Mouse (Mus musculus) limb, embryonic 15.5 days (tissue): ENCODE data around the gene Gm42906. TPM values are rescaled to one million over a fixed set of nuclear protein-coding genes. Genes with fewer than 3 reads are reported as not detected.
A peak's percentile ranks its signal among the peaks of the same experiment; 100 is the strongest.

Source experiments
- ATAC-seq: fragments of 200-750 bp; cut with Nextera tagmentation; 2 replicates; pipeline ENCODE4 v1.8.0; 2017; ENCODE audit warnings: low read depth, moderate TSS enrichment; ENCODE audit not compliant: insufficient number of reproducible peaks, low FRiP score, low TSS enrichment
- H3K27ac ChIP-seq: fragments of 300-500 bp; sonication (generic); 2 replicates; pipeline ENCODE4 v1.5.1; 2015; ENCODE audit warnings: moderate library complexity, mild to moderate bottlenecking, inconsistent platforms
- H3K27me3 ChIP-seq: fragments of 300-500 bp; sonication (generic); 2 replicates; pipeline ENCODE4 v1.6.1; 2015; ENCODE audit warnings: inconsistent platforms
- H3K36me3 ChIP-seq: fragments of 300-500 bp; sonication (generic); 2 replicates; pipeline ENCODE4 v1.6.1; 2015; ENCODE audit warnings: inconsistent platforms
- H3K4me1 ChIP-seq: fragments of 300-500 bp; sonication (generic); 2 replicates; pipeline ENCODE4 v1.6.1; 2015; ENCODE audit warnings: inconsistent platforms
- H3K4me2 ChIP-seq: fragments of 300-500 bp; sonication (generic); 2 replicates; pipeline ENCODE4 v1.6.1; 2015; ENCODE audit warnings: mild to moderate bottlenecking, inconsistent platforms
- H3K4me3 ChIP-seq: fragments of 300-500 bp; sonication (generic); 2 replicates; pipeline ENCODE4 v1.5.1; 2015; ENCODE audit warnings: mild to moderate bottlenecking, inconsistent platforms
- H3K9ac ChIP-seq: fragments of 300-500 bp; sonication (generic); 2 replicates; pipeline ENCODE4 v1.6.1; 2015; ENCODE audit warnings: inconsistent platforms
- H3K9me3 ChIP-seq: fragments of 300-500 bp; sonication (generic); 2 replicates; pipeline ENCODE4 v1.6.1; 2016; ENCODE audit warnings: inconsistent platforms
- WGBS: fragments of 180-500 bp; shearing (Covaris S2); methylation state at CpG from one replicate; pipeline ENCODE4 v1.1.7; 2015; 5-methylcytosine and 5-hydroxymethylcytosine counted together
- polyA plus RNA-seq: library from polyadenylated mRNA; unstranded; fragments of >200 nt; fragmentation: Nextera tagmentation; extraction: Ambion mirVana; gene quantifications from 2 replicates; pipeline ENCODE4 v1.2.1, GENCODE M21; 2015

Gm42906 gene
- polyA plus RNA-seq, 1 experiment from 2014 or later = not detected

GRCm38 (mm10) chr5:151389827-151390226, 38.1 kb downstream of the Gm42906 start:
- no peak overlapping the region for H3K4me3 ChIP-seq
- no peaks in the 10 kb centered on the region for H3K4me1 ChIP-seq
- no peak overlapping the region for H3K4me2 ChIP-seq
- H3K36me3 ChIP-seq = no peaks in the 10 kb centered on the region
- H3K27me3 ChIP-seq = no peaks in the 10 kb centered on the region
- ATAC-seq = no peak
- no peak overlapping the region for H3K27ac ChIP-seq
- 75% methylated on average over 1 of the region's 1 CpGs for WGBS
- H3K9me3 ChIP-seq = no peaks in the 10 kb centered on the region
- no peak overlapping the region for H3K9ac ChIP-seq

- WGBS = 82% methylated on average over 2 of the region's 2 CpGs
- ATAC-seq = no peak
Observed at GRCm38 (mm10) chr5:151379896-151380295, 48.1 kb downstream of the Gm42906 start.

GRCm38 (mm10) chr5:151379210-151379609, 48.8 kb downstream of the Gm42906 start:
- H3K4me3 ChIP-seq = no peak overlapping the region
- no peaks in the 10 kb centered on the region for H3K4me1 ChIP-seq
- H3K27ac ChIP-seq = no peak overlapping the region
- no peaks in the 10 kb centered on the region for H3K36me3 ChIP-seq
- 67% methylated on average over 2 of the region's 2 CpGs for WGBS
- no peak for ATAC-seq
- H3K27me3 ChIP-seq = no peaks in the 10 kb centered on the region
- H3K9me3 ChIP-seq = no peaks in the 10 kb centered on the region
- H3K4me2 ChIP-seq = no peak overlapping the region
- no peak overlapping the region for H3K9ac ChIP-seq

More at GRCm38 (mm10) chr5:151379896-151380295, 48.1 kb downstream of the Gm42906 start:
- Histone ChIP-seq H3K4me2 (no peak overlapping the region), H3K4me1 (no peaks in the 10 kb centered on the region), H3K27me3 (no peaks in the 10 kb centered on the region), H3K27ac (no peak overlapping the region), H3K4me3 (no peak overlapping the region), H3K9me3 (no peaks in the 10 kb centered on the region), H3K9ac (no peak overlapping the region), H3K36me3 (no peaks in the 10 kb centered on the region)

GRCm38 (mm10) chr5:151376931-151377330, 51.0 kb downstream of the Gm42906 start:
- Histone ChIP-seq H3K4me2 (no peak overlapping the region), H3K27me3 (no peaks in the 10 kb centered on the region), H3K4me3 (no peak overlapping the region), H3K36me3 (no peaks in the 10 kb centered on the region), H3K9ac (no peak overlapping the region), H3K9me3 (no peaks in the 10 kb centered on the region), H3K27ac (no peak overlapping the region), H3K4me1 (no peaks in the 10 kb centered on the region)
- 60% methylated on average over 4 of the region's 4 CpGs for WGBS
- ATAC-seq = no peak

- Histone ChIP-seq H3K4me1 (no peaks in the 10 kb centered on the region), H3K27me3 (no peaks in the 10 kb centered on the region), H3K27ac (no peak overlapping the region), H3K36me3 (no peaks in the 10 kb centered on the region), H3K9ac (no peak overlapping the region), H3K4me3 (no peak overlapping the region), H3K4me2 (no peak overlapping the region), H3K9me3 (no peaks in the 10 kb centered on the region)
- 42% methylated on average over 2 of the region's 2 CpGs for WGBS
- no peak for ATAC-seq
Observed at GRCm38 (mm10) chr5:151374825-151375224, 53.1 kb downstream of the Gm42906 start.

- 87% methylated on average over 2 of the region's 2 CpGs for WGBS
- no peak overlapping the region for H3K4me2 ChIP-seq
- H3K4me3 ChIP-seq = no peak overlapping the region
- H3K27me3 ChIP-seq = no peaks in the 10 kb centered on the region
- H3K4me1 ChIP-seq = peaks cover 9% of the 10 kb centered on the region
- H3K9ac ChIP-seq = no peak overlapping the region
- ATAC-seq = no peak
- no peaks in the 10 kb centered on the region for H3K9me3 ChIP-seq
- H3K36me3 ChIP-seq = no peaks in the 10 kb centered on the region
- no peak overlapping the region for H3K27ac ChIP-seq
Observed at GRCm38 (mm10) chr5:151371130-151371529, 56.8 kb downstream of the Gm42906 start.

GRCm38 (mm10) chr5:151369306-151369721, 58.6 kb downstream of the Gm42906 start:
- Histone ChIP-seq H3K27me3 (no peaks in the 10 kb centered on the region), H3K4me2 (peak overlapping the region; percentile 54), H3K4me1 (peaks cover 9% of the 10 kb centered on the region), H3K27ac (peak overlapping the region; percentile 99), H3K4me3 (peak overlapping the region; percentile 55), H3K9me3 (no peaks in the 10 kb centered on the region), H3K9ac (peak overlapping the region; percentile 69), H3K36me3 (no peaks in the 10 kb centered on the region)
- ATAC-seq = no peak
- WGBS = 44% methylated on average over 5 of the region's 5 CpGs

- Histone ChIP-seq H3K4me1 (peaks cover 9% of the 10 kb centered on the region), H3K9me3 (no peaks in the 10 kb centered on the region), H3K4me3 (peak overlapping the region; percentile 55), H3K4me2 (peak overlapping the region; percentile 60), H3K27ac (peak overlapping the region; percentile 99), H3K36me3 (no peaks in the 10 kb centered on the region), H3K9ac (peak overlapping the region; percentile 69), H3K27me3 (no peaks in the 10 kb centered on the region)
- under 1% methylated on average over 75 of the region's 75 CpGs for WGBS
- ATAC-seq = peak; percentile 98
Observed at GRCm38 (mm10) chr5:151368395-151369190, 59.4 kb downstream of the Gm42906 start.

- Histone ChIP-seq H3K4me3 (peak overlapping the region; percentile 55), H3K4me2 (peak overlapping the region; percentile 60), H3K27me3 (no peaks in the 10 kb centered on the region), H3K27ac (peak overlapping the region; percentile 99), H3K9me3 (no peaks in the 10 kb centered on the region), H3K4me1 (peaks cover 9% of the 10 kb centered on the region), H3K9ac (peak overlapping the region; percentile 42), H3K36me3 (no peaks in the 10 kb centered on the region)
- peak; percentile 0; the same call in 1 of the 2 replicates for ATAC-seq
- WGBS = 6% methylated on average over 16 of the region's 16 CpGs
Observed at GRCm38 (mm10) chr5:151367881-151368394, 60.0 kb downstream of the Gm42906 start.

GRCm38 (mm10) chr5:151367317-151367716, 60.6 kb downstream of the Gm42906 start:
- Histone ChIP-seq H3K27me3 (no peaks in the 10 kb centered on the region), H3K4me1 (peaks cover 9% of the 10 kb centered on the region), H3K9me3 (no peaks in the 10 kb centered on the region), H3K36me3 (no peaks in the 10 kb centered on the region), H3K4me3 (peak overlapping the region; percentile 55), H3K4me2 (peak overlapping the region; percentile 60), H3K9ac (no peak overlapping the region), H3K27ac (peak overlapping the region; percentile 99)
- 64% methylated on average over 1 of the region's 1 CpGs for WGBS
- ATAC-seq = no peak

- H3K36me3 ChIP-seq = no peaks in the 10 kb centered on the region
- no peaks in the 10 kb centered on the region for H3K27me3 ChIP-seq
- no peak overlapping the region for H3K9ac ChIP-seq
- no peaks in the 10 kb centered on the region for H3K9me3 ChIP-seq
- no peak for ATAC-seq
- 0 out of 2 replicates have a peak, but pooled peaks cover 4% of the 10 kb centered on the region for H3K4me1 ChIP-seq
- H3K4me2 ChIP-seq = no peak overlapping the region
- no peak overlapping the region for H3K27ac ChIP-seq
- no peak overlapping the region for H3K4me3 ChIP-seq
- WGBS = 72% methylated on average over 3 of the region's 3 CpGs
Observed at GRCm38 (mm10) chr5:151363343-151364000, 64.5 kb downstream of the Gm42906 start.

GRCm38 (mm10) chr5:151349616-151350015, 78.3 kb downstream of the Gm42906 start:
- Histone ChIP-seq H3K4me3 (no peak overlapping the region), H3K27me3 (no peaks in the 10 kb centered on the region), H3K9me3 (no peaks in the 10 kb centered on the region), H3K36me3 (no peaks in the 10 kb centered on the region), H3K4me2 (no peak overlapping the region), H3K4me1 (no peaks in the 10 kb centered on the region), H3K27ac (no peak overlapping the region), H3K9ac (no peak overlapping the region)
- ATAC-seq = no peak
- 94% methylated on average over 1 of the region's 1 CpGs for WGBS
